Mouse (Mus musculus): ENCODE results near the gene Yipf2. TPM values are rescaled to one million over a fixed set of nuclear protein-coding genes. Genes with fewer than 3 reads are reported as not detected.
"Not testable (repeated sequence)": the region's sequence is repeated elsewhere in the genome, so short reads cannot be mapped to it uniquely, and the experiment has no call there.

Gene Yipf2
- total RNA-seq, 4 experiments from 2014 or later: 33.2 to 52.0 (median 44.1) TPM

- no peak for DNase-seq
These were observed 35.6 kb downstream of the Yipf2 start for GRCm38 (mm10) chr9:21556996-21557395.

- no peak for DNase-seq
These were observed 37.4 kb downstream of the Yipf2 start for GRCm38 (mm10) chr9:21555198-21555742.

GRCm38 (mm10) chr9:21553607-21554273, 38.9 kb downstream of the Yipf2 start:
- DNase-seq: no peak

GRCm38 (mm10) chr9:21551049-21551448, 41.6 kb downstream of the Yipf2 start:
- DNase-seq: no peak

- peak; percentile 53 for DNase-seq
These were observed 45.3 kb downstream of the Yipf2 start for GRCm38 (mm10) chr9:21547075-21547941.

GRCm38 (mm10) chr9:21546789-21547074, 45.9 kb downstream of the Yipf2 start, which contains the start of gene Carm1:
TSS of gene Carm1 (plus strand) at chr9:21546894.
- no peak for DNase-seq

- peak; percentile 99 for DNase-seq
These were observed 46.5 kb downstream of the Yipf2 start for GRCm38 (mm10) chr9:21545916-21546788.

GRCm38 (mm10) chr9:21545351-21545915, 47.2 kb downstream of the Yipf2 start:
- no peak for DNase-seq

GRCm38 (mm10) chr9:21542001-21542400, 50.6 kb downstream of the Yipf2 start:
- DNase-seq: not testable (repeated sequence)

GRCm38 (mm10) chr9:21539981-21540753, 52.5 kb downstream of the Yipf2 start:
- no peak for DNase-seq

Small RNA genes within 50 kb of the gene (microRNA-seq; reads per million reads assigned to microRNA genes)
- 0 reads per million in 2 experiments for gene Mir1946b

Other genes with a start within 250 kb of the Yipf2 start
- gene Ilf3, start 225.0 kb downstream of the Yipf2 start, total RNA-seq (2022): 10 to 100 TPM; 47.3 to 86.4 (median 66.0) TPM
- gene Qtrt1, start 181.0 kb downstream of the Yipf2 start, total RNA-seq (2022): 10 to 100 TPM; 18.2 to 23.4 (median 19.0) TPM
- gene Dnm2, start 167.9 kb downstream of the Yipf2 start, total RNA-seq (2022): 100 to 1,000 TPM; 106 to 132 (median 114) TPM
- 10 to 100 TPM; 33.2 to 41.1 (median 37.1) TPM for gene Tmed1, start 82.6 kb downstream of the Yipf2 start, total RNA-seq (2022)
- gene AB124611, start 66.7 kb downstream of the Yipf2 start, total RNA-seq (2022): 1 to 10 TPM in 3 of 4 experiments, under 1 TPM in 1; 0.77 to 2.3 (median 1.6) TPM
- 10 to 100 TPM; 37.7 to 59.2 (median 52.6) TPM for gene Carm1, start 45.9 kb downstream of the Yipf2 start, total RNA-seq (2022)
- 10 to 100 TPM; 61.4 to 80.6 (median 69.3) TPM for gene Timm29, start 106 bp downstream of the Yipf2 start, total RNA-seq (2022)
- gene Smarca4, start 23.3 kb upstream of the Yipf2 start, total RNA-seq (2022): 10 to 100 TPM; 78.6 to 92.0 (median 80.9) TPM
- 100 to 1,000 TPM; 102 to 164 (median 147) TPM for gene Ldlr, start 130.7 kb upstream of the Yipf2 start, total RNA-seq (2022)
- gene Spc24, start 167.5 kb upstream of the Yipf2 start, total RNA-seq (2022): 1 to 10 TPM in 3 of 4 experiments, under 1 TPM in 1; 0.32 to 4.9 (median 2.1) TPM
- gene Kank2, start 205.9 kb upstream of the Yipf2 start, total RNA-seq (2022): 10 to 100 TPM; 35.0 to 58.9 (median 47.5) TPM
- gene Angptl8, start 242.7 kb upstream of the Yipf2 start, total RNA-seq (2022): 10 to 100 TPM in 2 of 4 experiments, 1 to 10 TPM in 2; 1.5 to 12.0 (median 7.7) TPM